Mouse (Mus musculus) neural tube, embryonic 13.5 days (tissue): ENCODE measurements around the gene Tmco2. TPM values are rescaled to one million over a fixed set of nuclear protein-coding genes. Genes with fewer than 3 reads are reported as not detected.

Experiments used
- ATAC-seq: fragments of 200-750 bp; cut with Nextera tagmentation; 2 replicates; pipeline ENCODE4 v1.8.0; 2017; ENCODE audit warnings: low read depth, mild to moderate bottlenecking, moderate TSS enrichment, moderate library complexity
- H3K27ac ChIP-seq: fragments of 300-500 bp; sonication (generic); replicated peaks from 2 replicates; pipeline ENCODE4 v1.5.1; 2015; ENCODE audit warnings: moderate library complexity, mild to moderate bottlenecking, inconsistent platforms
- H3K27me3 ChIP-seq: fragments of 300-500 bp; sonication (generic); 2 replicates; pipeline ENCODE4 v1.6.1; 2015; ENCODE audit warnings: mild to moderate bottlenecking, inconsistent platforms
- H3K36me3 ChIP-seq: fragments of 300-500 bp; sonication (generic); 2 replicates; pipeline ENCODE4 v1.6.1; 2015; ENCODE audit warnings: mild to moderate bottlenecking, inconsistent platforms
- H3K4me1 ChIP-seq: fragments of 300-500 bp; sonication (generic); replicated peaks from 2 replicates; pipeline ENCODE4 v1.6.1; 2015; ENCODE audit warnings: inconsistent platforms
- H3K4me2 ChIP-seq: fragments of 300-500 bp; sonication (generic); 2 replicates; pipeline ENCODE4 v1.6.1; 2015; ENCODE audit warnings: inconsistent platforms, mild to moderate bottlenecking, moderate library complexity
- H3K4me3 ChIP-seq: fragments of 300-500 bp; sonication (generic); 2 replicates; pipeline ENCODE4 v1.5.1; 2015; ENCODE audit warnings: mild to moderate bottlenecking, inconsistent platforms
- H3K9ac ChIP-seq: fragments of 300-500 bp; sonication (generic); 2 replicates; pipeline ENCODE4 v1.6.1; 2015; ENCODE audit warnings: moderate library complexity, mild to moderate bottlenecking, inconsistent platforms
- H3K9me3 ChIP-seq: fragments of 300-500 bp; sonication (generic); 2 replicates; pipeline ENCODE4 v1.6.1; 2016; ENCODE audit warnings: inconsistent platforms
- WGBS: fragments of 180-500 bp; shearing (Covaris S2); methylation state at CpG from one replicate; pipeline ENCODE4 v1.1.7; 2015; 5-methylcytosine and 5-hydroxymethylcytosine counted together
- polyA plus RNA-seq: library from polyadenylated mRNA; unstranded; fragments of >200 nt; fragmentation: Nextera tagmentation; extraction: Ambion mirVana; gene quantifications from 2 replicates; pipeline ENCODE4 v1.2.1, GENCODE M21; 2015

The Tmco2 gene
- polyA plus RNA-seq, 1 experiment from 2014 or later = not detected

GRCm38 (mm10) chr4:121056342-121056741, 52.7 kb downstream of the Tmco2 start:
- Histone ChIP-seq H3K27ac (no peak overlapping the region), H3K4me2 (no peak overlapping the region), H3K9ac (no peak overlapping the region), H3K27me3 (peaks cover 15% of the 10 kb centered on the region), H3K4me3 (no peak overlapping the region), H3K36me3 (peaks cover 28% of the 10 kb centered on the region), H3K4me1 (peaks cover 22% of the 10 kb centered on the region), H3K9me3 (no peaks in the 10 kb centered on the region)
- WGBS = 44% methylated on average over 3 of the region's 3 CpGs
- no peak for ATAC-seq

Other genes starting within 250 kb of the Tmco2 start
- gene Exo5, start 184.2 kb downstream of the Tmco2 start, polyA plus RNA-seq = 36.1 and 38.8 TPM in 2 replicates
- 7.9 and 8.3 TPM in 2 replicates for gene Zfp69, start 157.5 kb downstream of the Tmco2 start, polyA plus RNA-seq
- gene Smap2, start 92.0 kb downstream of the Tmco2 start, polyA plus RNA-seq = 42.0 and 42.4 TPM in 2 replicates
- 17.7 and 24.4 TPM in 2 replicates for gene Col9a2, start 69.8 kb downstream of the Tmco2 start, polyA plus RNA-seq
- gene Zmpste24, start 11.0 kb downstream of the Tmco2 start, polyA plus RNA-seq = 28.3 and 31.0 TPM in 2 replicates
- 25.6 and 29.9 TPM in 2 replicates for gene Rlf, start 105.9 kb upstream of the Tmco2 start, polyA plus RNA-seq
- not detected in 2 replicates for gene Gm12888, start 215.7 kb upstream of the Tmco2 start, polyA plus RNA-seq